ENCODE assay signal across 27 mouse cellular contexts in genomic region chr15:10643224-10643623, GRCm38 (mm10).
DNase-seq lines count a peak whose midpoint lies in the region; ATAC-seq and TF ChIP-seq lines count a peak whose summit lies in the region.
"Had no signal": no experiment of that assay in that cellular context is flagged by ENCODE, and none has a peak within 500 bp of the region (broad histone marks: within the 10 kb centered on the region; RNA-seq: fewer than 3 reads in every experiment).

No protein-coding gene starts in this region.

- H3K4me2 ChIP-seq in kidney, embryonic 16.5 days (replicated peaks; ENCODE audit: low read depth, low read length): no peak overlapping the region
- H3K4me2 ChIP-seq in kidney, embryonic 14.5 days (replicated peaks; ENCODE audit: low read depth, low read length): no peak overlapping the region
- no peak overlapping the region for H3K4me2 ChIP-seq in hindbrain, embryonic 11.5 days (replicated peaks; ENCODE audit: low read depth, low read length)
- H3K4me2 ChIP-seq: embryonic facial prominence, embryonic 13.5 days; embryonic facial prominence, embryonic 15.5 days; forebrain, embryonic 13.5 days; forebrain, embryonic 15.5 days had no signal

- H3K27ac ChIP-seq in kidney, embryonic 16.5 days (ENCODE audit: low read length): 0 out of 2 replicates have a peak overlapping the region, but pooled peaks have one; percentile 16
- no peak overlapping the region for H3K27ac ChIP-seq in kidney, embryonic 14.5 days (ENCODE audit: low read depth, low read length)
- H3K27ac ChIP-seq in embryonic fibroblast, embryonic 13.5 days (ENCODE audit: insufficient read depth, low read length): peak overlapping the region; percentile 85; the same call in 1 of the 2 replicates
- H3K27ac ChIP-seq in hindbrain, embryonic 11.5 days (ENCODE audit: low read depth, low read length): no peak overlapping the region
- H3K27ac ChIP-seq: embryonic facial prominence, embryonic 13.5 days; embryonic facial prominence, embryonic 15.5 days; forebrain, embryonic 13.5 days; forebrain, embryonic 15.5 days had no signal

- no peaks in the 10 kb centered on the region for H3K27me3 ChIP-seq in kidney, embryonic 16.5 days (ENCODE audit: insufficient read depth, low read length)
- H3K27me3 ChIP-seq in kidney, embryonic 14.5 days (ENCODE audit: control insufficient read depth, insufficient read depth, low read length): no peaks in the 10 kb centered on the region
- H3K27me3 ChIP-seq in hindbrain, embryonic 11.5 days (ENCODE audit: control insufficient read depth, insufficient read depth, low read length): no peaks in the 10 kb centered on the region
- H3K27me3 ChIP-seq: CH12.LX; embryonic facial prominence, embryonic 13.5 days; embryonic facial prominence, embryonic 15.5 days; forebrain, embryonic 13.5 days; forebrain, embryonic 15.5 days; Patski had no signal

- ATAC-seq in kidney, embryonic 16.5 days (ENCODE audit: low FRiP score, low TSS enrichment): no peak
- ATAC-seq in kidney, embryonic 14.5 days (ENCODE audit: low FRiP score, low TSS enrichment): no peak
- no peak for ATAC-seq in hindbrain, embryonic 11.5 days (ENCODE audit: low FRiP score)
- ATAC-seq: activated CD4-positive, CD25-positive, alpha-beta regulatory T cell, adult 4 months; CD4-positive, CD25-positive, alpha-beta regulatory T cell, adult 4 months; forebrain, embryonic 13.5 days; forebrain, embryonic 15.5 days; forebrain, postnatal 0 days; Patski had no signal

- DNase-seq in heart, adult 11 months: peak; percentile 3
- no peak for DNase-seq in heart, adult 9 months (ENCODE audit: low spot score in 2 of 2)
- DNase-seq in R1 (ENCODE audit: low read depth, low spot score): peak; percentile 66
- no peak for DNase-seq in hindbrain, embryonic 11.5 days (ENCODE audit: low spot score)
- no peak for DNase-seq in urinary bladder, postnatal 4 days (ENCODE audit: low spot score in 2 of 2)
- DNase-seq: adrenal gland, adult 8-10 months; adrenal gland, postnatal 14 days; adrenal gland, postnatal 36 days; B cell, adult 2 months; cerebellum, adult 11-12 months; cerebellum, adult 2 months; cerebellum, adult 9-11 months; cerebellum, postnatal 14 days; cerebellum, postnatal 36 days; forebrain, postnatal 0 days had no signal

- no peaks in the 10 kb centered on the region; the same call in 1 of the 2 replicates for H3K36me3 ChIP-seq in kidney, embryonic 16.5 days (ENCODE audit: insufficient read depth, low read length)
- H3K36me3 ChIP-seq in kidney, embryonic 14.5 days (ENCODE audit: control insufficient read depth, insufficient read depth, low read length): no peaks in the 10 kb centered on the region
- no peaks in the 10 kb centered on the region for H3K36me3 ChIP-seq in hindbrain, embryonic 11.5 days (ENCODE audit: control insufficient read depth, insufficient read depth, low read length)
- H3K36me3 ChIP-seq: embryonic facial prominence, embryonic 15.5 days; forebrain, embryonic 15.5 days; G1E had no signal

- TF ChIP-seq CTCF in embryonic fibroblast, embryonic 13.5 days (IDR thresholded peaks at IDR 0.05; ENCODE audit: borderline replicate concordance, insufficient read depth, low read length): no peak

- no peak overlapping the region for H3K4me3 ChIP-seq in kidney, embryonic 16.5 days (ENCODE audit: low read length)
- H3K4me3 ChIP-seq in kidney, embryonic 14.5 days (ENCODE audit: low read length): no peak overlapping the region
- H3K4me3 ChIP-seq in embryonic fibroblast, embryonic 13.5 days (ENCODE audit: insufficient read depth, low read length): no peak overlapping the region
- H3K4me3 ChIP-seq in hindbrain, embryonic 11.5 days (ENCODE audit: low read depth, low read length): no peak overlapping the region
- H3K4me3 ChIP-seq: embryonic facial prominence, embryonic 13.5 days; embryonic facial prominence, embryonic 15.5 days; forebrain, embryonic 13.5 days; forebrain, embryonic 15.5 days had no signal

- no peak for TF ChIP-seq POLR2A in embryonic fibroblast, embryonic 13.5 days (IDR thresholded peaks at IDR 0.05; ENCODE audit: low read depth, low read length)

- 60% methylated on average over 4 of the region's 4 CpGs for WGBS in kidney, embryonic 16.5 days
- 60% methylated on average over 4 of the region's 4 CpGs for WGBS in kidney, embryonic 14.5 days
- 53% methylated on average over 4 of the region's 4 CpGs for WGBS in hindbrain, embryonic 11.5 days

- no peaks in the 10 kb centered on the region for H3K9me3 ChIP-seq in kidney, embryonic 16.5 days (ENCODE audit: low read length)
- no peaks in the 10 kb centered on the region for H3K9me3 ChIP-seq in kidney, embryonic 14.5 days (ENCODE audit: control insufficient read depth, low read length)
- H3K9me3 ChIP-seq in hindbrain, embryonic 11.5 days (ENCODE audit: control insufficient read depth, low read length): no peaks in the 10 kb centered on the region
- H3K9me3 ChIP-seq: embryonic facial prominence, embryonic 13.5 days; embryonic facial prominence, embryonic 15.5 days; forebrain, embryonic 13.5 days; forebrain, embryonic 15.5 days; G1E had no signal

- H3K4me1 ChIP-seq in kidney, embryonic 16.5 days (ENCODE audit: insufficient read depth, low read length): peaks cover 35% of the 10 kb centered on the region
- H3K4me1 ChIP-seq in kidney, embryonic 14.5 days (ENCODE audit: control insufficient read depth, insufficient read depth, low read length): peaks cover 14% of the 10 kb centered on the region
- peaks cover 28% of the 10 kb centered on the region for H3K4me1 ChIP-seq in embryonic fibroblast, embryonic 13.5 days (ENCODE audit: control insufficient read depth, insufficient read depth, low read length)
- H3K4me1 ChIP-seq in hindbrain, embryonic 11.5 days (replicated peaks; ENCODE audit: control insufficient read depth, insufficient read depth, low read length): peaks cover 3% of the 10 kb centered on the region; the same call in 1 of the 2 replicates

- no peak overlapping the region for H3K9ac ChIP-seq in kidney, embryonic 16.5 days (replicated peaks; ENCODE audit: low read length)
- H3K9ac ChIP-seq in kidney, embryonic 14.5 days (ENCODE audit: low read depth, low read length): no peak overlapping the region
- no peak overlapping the region for H3K9ac ChIP-seq in hindbrain, embryonic 11.5 days (ENCODE audit: low read depth, low read length)
- H3K9ac ChIP-seq: embryonic facial prominence, embryonic 13.5 days; embryonic facial prominence, embryonic 15.5 days; forebrain, embryonic 13.5 days; forebrain, embryonic 15.5 days; forebrain, postnatal 0 days had no signal

Comparison
In these comparisons a context has a peak if more than half of its experiments do, and no peak if none do; other contexts are left out.
1. DNase-seq: peak in heart, adult 11 months (single experiment) and R1 (single experiment); none in heart, adult 9 months (0 of 2), hindbrain, embryonic 11.5 days (single experiment) and urinary bladder, postnatal 4 days (0 of 2).
2. H3K27ac ChIP-seq: peak in kidney, embryonic 16.5 days (single experiment) and embryonic fibroblast, embryonic 13.5 days (single experiment); none in kidney, embryonic 14.5 days (single experiment) and hindbrain, embryonic 11.5 days (single experiment).